Mouse (Mus musculus) CD4-positive, CD25-positive, alpha-beta regulatory T cell, adult 2 months (primary cell): ENCODE results near the gene Esr1.
"Not testable (repeated sequence)": the region's sequence is repeated elsewhere in the genome, so short reads cannot be mapped to it uniquely, and the experiment has no call there.

Source experiments
- DNase-seq: peaks from one replicate; pipeline ENCODE4 v3.0.0-alpha.2; 2012; ENCODE audit warnings: low read depth, low spot score

Esr1 gene

DNA sequence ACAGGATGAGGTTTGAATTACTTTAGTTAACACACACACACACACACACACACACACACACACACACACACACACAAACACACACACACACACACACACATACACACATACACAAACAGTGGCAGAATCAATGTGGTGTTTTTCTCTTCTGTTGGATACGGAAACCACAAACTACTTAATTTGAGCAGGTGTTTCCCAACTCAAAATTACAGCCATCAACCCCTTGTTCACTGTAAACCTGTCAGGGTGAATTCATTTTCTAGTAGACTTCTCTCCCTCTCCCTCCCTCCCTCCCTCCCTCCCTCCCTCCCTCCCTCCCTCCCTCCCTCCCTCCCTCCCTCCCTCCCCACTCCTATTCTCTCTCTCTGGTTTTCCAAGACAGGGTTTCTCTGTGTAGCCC, 8.0 kb downstream of the Esr1 start:
- not testable (repeated sequence) for DNase-seq

DNA sequence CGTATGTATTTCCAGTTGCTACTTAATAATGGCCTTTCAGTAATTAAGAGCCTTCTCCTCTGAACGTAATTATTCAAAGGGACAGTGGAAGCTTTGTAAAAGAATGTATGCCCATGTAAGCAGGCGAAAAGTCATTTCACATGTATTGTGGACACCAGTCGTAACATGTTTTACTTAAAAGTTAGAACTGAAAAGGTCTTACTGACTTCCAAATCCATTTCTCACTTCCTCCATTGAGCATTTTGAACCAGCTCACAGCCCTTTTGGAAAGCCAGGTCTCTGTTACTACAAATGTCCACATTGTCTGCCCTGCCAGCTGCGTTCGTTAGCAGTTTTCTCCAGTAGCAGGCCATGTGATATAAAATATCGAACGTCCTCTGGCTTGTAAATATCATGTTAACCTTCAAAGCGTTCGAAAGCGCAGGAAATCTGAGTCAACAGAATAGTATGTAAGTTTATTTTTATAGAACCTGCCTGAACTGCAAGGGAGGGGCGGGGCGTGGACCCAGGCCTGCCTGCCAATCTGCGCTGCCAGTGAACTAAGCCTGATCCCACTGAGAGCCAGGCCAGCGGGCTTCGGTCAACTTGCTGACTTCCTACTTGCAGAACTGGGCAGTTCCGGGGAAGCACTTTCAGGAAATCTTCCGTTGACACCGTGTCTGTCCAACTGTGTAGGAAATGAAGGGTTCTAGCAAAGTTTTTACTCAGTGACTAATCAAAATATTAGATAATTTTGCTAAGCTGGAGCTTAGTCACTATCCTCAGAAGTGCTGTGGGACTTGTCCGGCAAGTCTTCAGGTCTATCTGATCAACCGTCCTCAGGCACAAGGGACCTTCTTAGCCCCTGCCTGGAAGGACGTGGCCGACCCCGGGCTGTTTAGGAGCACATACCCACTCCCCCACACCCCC, 9.5 kb downstream of the Esr1 start:
- DNase-seq, result peak; percentile 29

DNA sequence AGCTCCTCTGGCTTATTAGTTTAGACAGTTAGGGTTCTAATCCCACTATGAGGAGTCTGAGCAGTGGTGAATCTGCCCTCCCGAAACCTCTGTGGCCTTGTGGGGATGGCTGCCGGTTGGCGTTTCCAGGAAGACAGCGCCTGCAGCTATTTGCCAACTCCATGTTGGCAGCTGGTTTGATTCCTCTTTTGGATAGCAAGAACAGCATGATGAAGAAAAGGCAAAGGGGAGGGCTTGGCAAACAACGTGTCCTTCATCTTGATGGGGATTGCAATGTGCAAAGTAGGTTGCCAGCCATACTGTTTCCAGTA, 10.1 kb downstream of the Esr1 start:
- DNase-seq, result no peak

DNA sequence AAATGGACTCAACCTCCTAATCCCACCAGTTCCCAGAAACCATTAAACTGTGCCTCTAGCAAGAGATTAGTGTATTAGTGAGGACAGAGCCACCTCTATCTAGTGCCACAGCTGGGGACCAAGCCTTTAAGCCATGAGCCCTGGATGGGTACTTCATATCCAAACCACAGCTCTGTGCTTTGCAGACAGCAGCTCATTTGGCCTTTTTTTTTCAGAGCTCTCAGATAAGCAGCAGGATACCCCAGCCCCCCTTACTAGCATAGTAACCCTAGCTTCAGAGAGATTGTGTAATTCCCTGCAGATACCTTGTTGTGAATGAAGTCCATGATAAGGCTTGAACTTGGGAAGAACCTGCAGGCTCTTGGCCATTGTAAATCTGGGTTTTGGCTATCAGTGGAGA, 11.9 kb downstream of the Esr1 start:
- DNase-seq, result no peak

DNA sequence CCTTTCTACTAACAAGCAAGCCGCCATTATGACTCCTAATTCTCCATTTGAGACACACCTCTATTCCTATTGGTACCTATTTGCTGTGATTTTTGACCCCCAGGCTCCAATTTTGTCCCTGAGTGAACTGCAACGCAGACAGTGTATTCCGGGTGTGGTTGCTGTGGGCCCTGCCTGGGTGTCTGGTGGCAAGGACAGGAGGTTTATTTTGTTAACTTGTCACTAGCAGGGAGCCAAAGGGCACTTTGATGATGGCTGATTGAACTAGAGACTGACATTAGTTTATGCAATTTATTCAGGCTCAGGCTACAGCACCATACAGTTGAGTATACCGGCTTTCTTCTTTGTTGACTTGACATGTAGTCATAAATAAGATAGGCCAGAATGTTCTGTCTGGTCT, 13.2 kb downstream of the Esr1 start:
- no peak for DNase-seq

DNA sequence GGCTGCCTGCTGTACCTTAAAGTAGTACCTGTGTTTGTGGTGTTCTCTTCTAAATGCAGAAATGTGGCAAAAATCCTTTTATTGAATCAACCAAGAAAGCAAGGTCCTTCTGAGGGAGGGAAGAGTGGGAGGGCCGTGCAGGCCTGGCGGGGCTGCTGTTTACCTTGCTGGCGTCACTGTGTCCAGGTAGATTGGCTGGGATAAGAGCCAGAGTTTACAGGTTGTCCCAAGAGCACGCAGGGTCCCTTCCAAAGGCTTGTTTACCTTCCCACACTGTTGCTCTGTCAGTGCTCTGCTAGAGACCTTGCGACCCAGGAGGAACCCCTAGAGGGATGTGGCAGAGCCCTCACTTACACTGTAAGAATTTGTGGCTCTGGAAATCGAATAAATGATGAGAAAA, 13.9 kb downstream of the Esr1 start:
- DNase-seq, result no peak

DNA sequence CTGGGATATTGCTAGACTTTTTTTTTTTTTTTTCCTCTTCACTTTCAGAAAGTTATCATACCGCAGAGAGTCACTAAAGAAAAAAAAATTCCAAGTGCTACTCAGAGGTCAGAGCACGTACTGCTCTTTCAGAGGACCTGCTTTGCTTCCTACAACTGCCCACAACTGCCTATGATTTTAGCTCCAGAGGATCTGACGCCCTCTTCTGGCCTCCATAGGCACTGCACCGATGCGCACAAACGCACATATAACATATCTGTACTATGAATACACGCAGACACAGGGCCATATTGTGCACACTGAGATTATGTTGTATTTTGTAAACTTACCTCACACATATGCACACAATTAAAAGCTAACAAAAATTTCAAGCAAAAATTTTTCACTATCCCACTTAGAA, 15.0 kb downstream of the Esr1 start:
- DNase-seq, result peak; percentile 31

DNA sequence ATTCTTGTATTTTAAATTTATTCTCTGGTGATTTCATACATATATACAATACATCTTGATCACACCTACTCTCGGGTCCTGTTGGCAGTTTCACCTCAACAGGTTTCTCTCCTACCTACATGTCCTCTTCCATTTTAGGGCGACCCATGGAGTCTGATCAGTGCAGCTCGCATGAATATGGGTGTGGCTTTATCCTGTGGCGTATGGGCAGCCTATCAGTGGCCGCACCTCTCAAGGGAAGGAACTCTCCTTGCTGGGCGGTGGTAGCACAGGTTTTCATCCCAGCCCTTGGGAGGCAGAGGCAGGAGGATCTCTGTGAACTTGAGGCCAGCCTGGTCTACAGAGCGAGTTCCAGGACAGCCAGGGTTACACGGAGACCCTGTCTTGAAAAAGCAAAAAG, 15.6 kb downstream of the Esr1 start:
- no peak for DNase-seq

DNA sequence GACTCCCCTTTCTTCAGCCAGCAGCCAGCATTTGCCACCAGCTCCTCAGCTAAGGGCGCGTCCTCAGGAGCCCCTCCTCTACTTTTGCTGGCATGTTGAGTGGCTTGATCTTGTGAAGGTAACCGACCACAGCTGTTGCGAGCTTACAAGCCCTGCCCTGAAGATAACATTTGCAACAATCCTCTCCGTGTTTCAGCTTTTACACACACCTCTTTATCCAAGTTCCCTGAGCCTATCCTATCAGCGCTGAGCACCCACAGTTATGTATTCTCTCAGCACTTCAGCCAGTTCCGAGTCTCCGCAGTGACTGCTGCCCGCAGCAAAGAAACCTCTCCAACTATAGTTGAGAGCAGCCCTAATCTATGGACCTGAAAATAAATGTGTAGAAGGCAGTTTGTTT, 16.0 kb downstream of the Esr1 start:
- DNase-seq, result no peak

DNA sequence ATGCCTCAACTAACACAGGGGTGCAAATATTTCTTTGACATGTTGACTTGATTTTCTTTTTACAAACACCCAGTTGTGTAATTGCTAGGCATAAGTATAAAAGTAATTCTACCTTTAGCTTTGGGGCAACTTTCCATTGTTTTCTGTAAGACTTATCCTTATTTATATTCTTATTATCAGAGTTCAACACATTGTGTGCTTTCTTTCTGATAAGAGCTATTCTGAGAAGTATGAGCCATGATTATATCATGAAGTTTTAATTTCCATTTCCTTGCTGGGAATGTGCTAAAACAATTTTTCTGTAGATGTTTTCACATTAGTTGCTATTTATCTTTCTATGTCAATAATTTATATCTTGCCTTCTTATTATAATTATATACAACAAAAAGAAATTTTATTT, 17.9 kb downstream of the Esr1 start:
- DNase-seq, result no peak

DNA sequence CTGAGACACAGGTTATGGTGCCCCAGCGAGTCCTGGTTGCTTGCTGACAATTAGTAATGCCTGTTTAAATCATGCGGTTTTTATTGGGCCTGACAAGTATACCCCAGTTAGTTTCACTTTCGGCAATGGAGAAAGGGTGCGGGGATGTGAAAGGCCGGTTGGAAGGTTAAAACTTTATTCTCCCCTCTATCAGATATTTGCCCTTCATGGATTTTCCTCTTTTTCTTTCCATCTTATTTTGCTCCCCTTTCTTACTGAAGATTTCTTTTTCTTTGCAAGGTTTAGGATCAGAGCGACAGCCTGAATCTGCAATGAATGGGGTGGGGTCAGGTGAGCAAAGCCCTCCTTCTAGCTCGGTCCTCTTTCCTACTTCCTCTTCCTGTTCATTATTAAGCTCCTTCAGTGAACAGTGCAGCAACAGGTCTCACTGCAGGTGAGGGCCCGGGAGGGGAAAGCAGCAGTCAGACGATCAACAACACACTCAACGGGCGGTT, 20.9 kb downstream of the Esr1 start:
- peak; percentile 66 for DNase-seq

DNA sequence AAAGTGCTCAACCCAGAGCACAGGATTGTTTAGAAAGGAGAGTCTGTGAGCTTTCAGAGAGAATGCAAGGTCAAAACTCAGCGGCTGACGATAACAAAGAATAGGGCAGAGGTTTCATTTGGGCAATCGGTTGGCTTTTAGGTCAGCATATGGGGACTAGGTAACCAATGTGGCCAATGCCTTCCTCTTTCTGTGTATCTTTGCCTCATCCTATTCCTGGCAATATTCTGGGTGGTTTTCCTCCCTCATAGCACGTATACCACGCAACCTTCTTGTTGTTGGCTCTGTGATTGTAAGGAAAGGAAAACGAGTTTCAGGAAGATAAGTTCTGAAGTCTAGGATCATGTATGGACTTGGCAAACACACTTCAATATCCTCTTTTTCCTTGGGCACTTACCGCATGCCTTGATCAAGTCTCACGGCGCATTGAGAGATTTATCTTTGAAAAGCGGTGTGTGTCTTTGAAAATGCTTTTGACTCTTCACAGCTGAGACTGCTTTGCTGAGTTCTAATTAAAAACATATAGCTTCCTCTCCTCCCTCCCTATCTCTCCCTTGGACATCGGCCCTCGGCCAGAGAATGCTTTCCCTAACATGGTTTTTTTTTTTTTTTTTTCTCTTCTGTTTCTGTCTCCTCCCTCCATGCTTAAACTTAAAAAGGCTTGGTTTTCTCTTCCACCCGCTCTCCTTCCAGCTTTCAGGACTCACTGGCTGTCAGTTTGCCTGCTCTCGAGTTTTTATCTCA, 22.1 kb downstream of the Esr1 start:
- DNase-seq, result no peak

DNA sequence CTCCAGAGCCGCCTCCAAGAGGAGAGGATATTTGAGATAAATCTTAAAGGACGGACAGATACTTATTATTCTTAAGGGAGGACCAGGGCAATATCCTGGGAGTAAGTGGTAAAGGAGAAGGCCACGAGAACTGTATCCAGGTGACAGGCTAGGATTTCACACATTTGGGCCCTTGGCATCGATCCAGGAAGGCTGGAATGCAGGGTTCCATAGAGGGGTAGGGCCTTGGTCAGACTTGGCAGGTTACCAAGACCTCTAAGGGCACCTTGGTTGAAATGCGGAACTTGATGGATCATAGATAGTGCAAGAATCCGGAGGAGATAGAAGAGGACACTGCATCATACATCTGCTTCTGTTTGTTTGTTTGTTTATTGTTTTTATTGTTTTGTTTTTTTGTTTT, 24.3 kb downstream of the Esr1 start:
- no peak for DNase-seq

DNA sequence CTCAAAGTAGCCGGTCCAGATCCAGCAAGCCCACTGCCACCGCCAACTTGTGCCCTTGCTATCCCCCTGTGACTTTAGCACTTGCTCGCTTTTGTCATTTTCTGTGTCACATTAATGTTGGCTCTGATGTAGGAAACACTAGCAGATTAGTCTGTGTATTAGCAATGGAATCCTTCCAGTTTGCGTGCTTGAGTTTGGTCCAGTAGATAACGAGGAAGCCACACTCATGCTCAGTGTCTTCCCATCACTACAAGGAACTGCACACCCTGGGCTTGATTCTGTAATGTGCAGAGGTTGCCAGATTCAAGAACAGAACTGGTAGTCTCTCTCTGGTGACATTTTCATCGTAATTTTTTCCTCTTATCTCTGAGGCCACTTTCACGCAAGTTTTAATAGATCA, 34.7 kb downstream of the Esr1 start:
- no peak for DNase-seq

DNA sequence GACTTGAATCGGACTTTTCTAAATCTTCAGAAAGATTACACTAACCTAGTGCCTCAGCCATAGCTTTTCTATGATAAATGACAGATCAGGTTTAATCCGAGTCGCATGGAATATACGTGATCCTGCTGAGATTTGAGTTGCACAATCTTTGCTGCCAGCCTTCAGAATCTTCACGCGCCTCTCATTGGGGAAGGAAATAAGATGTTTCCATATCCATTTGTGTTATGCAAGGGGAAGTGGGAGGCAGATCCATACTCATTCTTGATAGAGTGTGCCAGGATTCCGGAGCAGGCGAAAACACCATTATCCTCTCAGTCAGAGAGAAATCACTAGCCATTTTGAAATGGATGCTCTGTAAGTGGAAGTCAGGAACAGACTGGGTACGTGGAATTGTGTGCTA, 35.5 kb downstream of the Esr1 start:
- no peak for DNase-seq

DNA sequence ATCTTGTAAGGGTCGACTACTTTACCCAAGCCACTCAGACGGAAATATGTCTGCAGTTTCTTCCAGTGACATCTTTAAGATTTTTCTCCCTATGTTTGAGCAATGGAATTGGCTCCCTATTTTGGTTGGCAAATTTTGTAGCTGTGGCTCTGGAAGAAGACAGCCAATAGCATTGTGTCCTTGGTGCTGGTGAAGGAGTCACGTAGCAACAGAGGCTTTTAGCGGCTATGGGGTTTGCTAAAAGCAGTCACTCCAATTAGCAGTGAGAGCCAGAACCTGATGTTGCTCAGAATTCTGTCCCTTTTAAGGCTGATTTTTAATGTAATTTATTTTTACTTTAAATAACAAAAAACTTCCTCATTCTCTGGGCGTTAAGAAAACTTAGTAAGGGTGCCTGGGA, 54.0 kb downstream of the Esr1 start:
- no peak for DNase-seq

DNA sequence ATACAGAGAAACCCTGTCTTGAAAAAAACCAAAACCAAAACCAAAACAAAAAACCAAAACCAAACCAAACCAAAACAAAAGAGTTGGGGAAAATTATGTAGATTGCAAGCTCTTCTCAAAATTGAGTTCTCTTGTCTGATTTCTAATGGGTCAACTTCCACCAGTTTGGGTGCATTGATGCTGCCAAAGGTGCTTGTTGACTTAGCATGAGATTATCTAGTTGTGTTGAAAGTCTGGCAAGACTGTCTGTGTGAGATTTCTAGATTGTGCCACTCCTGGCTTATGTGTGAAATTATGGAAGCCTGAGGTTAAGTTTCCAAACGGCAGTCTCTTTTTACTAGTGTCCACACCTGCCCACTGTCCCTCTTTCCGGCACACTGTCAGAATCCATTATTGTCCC, 55.6 kb downstream of the Esr1 start:
- DNase-seq, result no peak

DNA sequence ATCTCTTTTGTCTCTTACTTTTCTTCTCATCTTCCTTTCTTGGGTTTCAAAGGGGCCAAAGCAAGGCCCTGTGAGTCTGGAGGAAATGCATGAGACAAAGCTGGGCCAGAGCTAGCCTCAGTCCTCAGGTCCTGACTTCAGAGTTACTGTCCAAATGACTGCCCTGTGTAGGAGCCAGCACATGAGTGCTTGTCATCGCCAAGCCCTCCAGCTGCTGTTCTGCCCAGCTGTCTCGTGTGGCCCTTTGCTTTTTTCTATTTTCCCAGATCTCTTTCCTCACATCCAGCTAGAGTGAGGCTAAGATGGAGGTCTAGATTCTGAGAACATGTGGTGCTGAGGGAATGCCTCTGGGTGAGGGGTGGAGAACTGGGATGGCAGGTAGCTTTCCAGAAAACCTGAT, 58.7 kb downstream of the Esr1 start:
- no peak for DNase-seq

DNA sequence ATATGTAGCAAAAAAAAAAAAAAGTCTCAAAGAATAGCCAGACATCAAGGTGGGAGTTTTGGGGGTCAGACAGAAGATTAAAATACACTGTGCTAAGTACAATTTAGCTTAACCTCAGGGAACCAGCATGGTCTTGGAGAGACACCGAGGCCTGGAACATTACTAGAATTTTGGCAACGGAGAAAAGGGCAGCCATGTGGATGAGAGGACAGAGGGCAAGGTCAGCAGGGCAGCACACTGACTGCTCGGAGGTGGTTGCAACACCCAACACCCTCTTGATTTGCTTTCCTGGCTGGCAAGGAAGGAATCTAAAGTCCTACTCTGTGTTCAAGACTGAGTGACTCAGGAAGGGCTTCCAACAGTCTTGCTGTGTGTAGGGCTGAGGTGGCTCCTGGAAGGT, 60.5 kb downstream of the Esr1 start:
- DNase-seq, result no peak

DNA sequence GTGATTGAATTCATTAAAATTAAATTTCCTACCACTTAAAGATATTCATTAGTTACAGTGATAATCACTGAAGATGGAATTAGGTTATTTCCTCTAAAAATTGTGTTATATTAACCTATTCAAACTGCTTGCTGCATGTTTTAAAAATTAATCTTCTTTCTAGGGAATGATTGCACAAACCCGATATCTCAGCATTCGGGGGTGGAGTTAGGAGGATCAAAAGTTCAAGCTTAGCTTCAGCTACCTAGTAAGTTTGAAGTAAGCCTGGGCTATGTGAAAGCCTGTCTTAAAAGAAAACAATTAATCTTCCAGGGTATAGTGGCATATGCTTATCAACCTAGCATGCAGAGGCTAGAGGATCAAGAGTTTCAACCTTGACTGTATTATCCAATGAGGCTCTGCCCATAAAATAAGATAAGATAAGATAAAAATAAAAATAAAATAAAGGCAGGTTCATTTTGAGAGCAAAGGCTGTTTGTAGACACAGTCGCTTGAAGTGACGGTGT, 62.0 kb downstream of the Esr1 start:
- DNase-seq, result no peak

DNA sequence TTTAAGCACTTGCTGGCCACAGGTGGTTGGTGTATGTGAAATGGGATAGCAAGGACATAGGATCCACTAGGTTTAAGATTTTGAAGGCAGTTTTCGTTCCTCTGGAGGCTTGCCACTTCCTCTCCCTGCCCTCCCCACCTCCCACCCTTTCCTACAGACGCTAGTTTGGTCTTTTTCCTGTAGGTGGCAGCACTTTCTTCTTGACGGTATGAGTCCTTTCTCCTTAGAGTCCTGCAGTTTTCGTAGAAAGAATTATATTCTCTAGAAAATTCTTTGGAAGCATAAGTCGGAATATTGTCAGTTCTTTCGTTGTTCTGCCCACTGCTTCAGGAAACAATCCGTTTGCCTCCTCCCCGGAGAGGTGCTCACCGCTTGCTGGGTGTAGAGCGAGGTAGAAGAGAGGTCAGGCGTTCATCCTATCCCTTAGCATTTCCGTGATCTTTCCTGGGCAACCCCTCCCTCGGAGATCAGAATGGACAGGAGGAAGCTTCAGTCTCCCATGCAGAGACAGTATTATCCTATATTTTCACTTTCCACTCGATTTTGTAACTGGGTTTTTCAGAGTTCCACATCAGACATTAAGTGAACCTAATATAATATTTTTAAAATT, 63.7 kb downstream of the Esr1 start:
- not testable (repeated sequence) for DNase-seq

DNA sequence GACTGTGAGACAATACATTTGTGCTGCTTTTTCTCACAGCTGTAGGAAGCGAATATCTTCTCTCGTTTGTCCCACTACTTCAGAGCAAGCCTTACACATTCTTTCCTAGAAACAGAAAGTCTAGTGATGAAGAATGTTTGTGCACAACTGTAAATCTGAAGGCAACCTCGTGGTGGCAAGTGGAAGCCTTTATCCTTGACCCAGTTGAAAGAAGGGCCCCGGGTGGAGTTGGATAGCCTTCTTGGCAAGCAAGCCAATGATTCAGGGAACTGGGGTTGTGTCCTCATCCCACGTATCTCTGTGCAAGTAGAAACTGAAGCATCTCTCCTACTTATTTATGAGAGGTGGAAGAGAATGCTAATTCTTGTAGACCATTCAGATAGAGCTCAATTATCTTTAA, 71.7 kb downstream of the Esr1 start:
- DNase-seq, result no peak
